Mouse (Mus musculus) stomach, postnatal 0 days (tissue): ENCODE results near the gene Mfrp.

ENCODE experiments used
- CTCF ChIP-seq: IDR thresholded peaks from 2 replicates; pipeline ENCODE4 v1.5.1; 2016; ENCODE audit warnings: antibody characterized with exemption, low read depth, mild to moderate bottlenecking, moderate library complexity
- EP300 ChIP-seq: optimal IDR thresholded peaks from 2 replicates; pipeline ENCODE3; 2016; ENCODE audit warnings: antibody characterized with exemption

DNA sequence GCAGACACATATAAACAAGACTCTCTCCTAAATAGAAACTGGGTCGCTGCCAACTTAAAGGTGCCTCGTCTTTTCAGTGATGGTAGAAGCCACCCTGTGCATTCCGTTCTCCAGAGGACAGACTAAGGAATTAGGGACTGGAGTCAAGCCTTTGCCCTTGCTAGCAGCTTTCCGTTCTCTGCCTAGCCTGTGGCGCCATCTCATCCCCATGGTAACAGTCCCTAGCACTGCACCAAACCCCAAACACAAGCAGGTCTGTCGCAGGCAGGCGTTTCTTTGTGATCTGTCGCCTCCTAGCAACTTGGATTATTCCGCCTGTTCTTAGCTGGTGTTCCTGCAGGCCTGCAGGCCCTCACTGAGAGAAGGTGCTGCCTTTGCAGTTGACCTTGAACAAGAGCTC, 5.0 kb upstream of the Mfrp start:
- TF ChIP-seq CTCF (no peak; the same call in 1 of the 2 replicates), EP300 (no peak)
